ENCODE assay signal across 24 mouse cellular contexts in the genomic region with DNA sequence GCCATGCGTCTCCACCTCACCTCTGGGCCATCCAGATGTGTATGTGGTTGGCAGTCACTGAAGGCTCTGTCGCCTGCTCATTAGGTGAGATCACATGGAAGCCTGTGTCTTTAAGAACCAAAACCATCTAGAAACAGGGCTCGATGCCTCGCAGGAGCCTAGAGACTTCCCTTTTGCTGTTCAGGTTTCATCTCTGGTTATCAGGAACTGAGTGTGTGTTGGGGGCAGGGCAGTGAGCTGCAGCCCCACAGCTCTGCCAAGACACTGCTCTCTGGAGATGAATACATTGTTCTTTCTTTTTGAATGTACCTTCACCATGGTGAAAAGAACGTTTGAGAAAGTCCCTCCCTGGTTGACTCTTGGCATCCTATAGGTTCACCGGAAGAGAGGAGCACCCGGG. TPM values are rescaled to one million over a fixed set of nuclear protein-coding genes. Genes with fewer than 3 reads are reported as not detected.
A peak's percentile ranks its signal among the peaks of the same experiment; 100 is the strongest.
DNase-seq lines count a peak whose midpoint lies in the region; ATAC-seq lines count a peak whose summit lies in the region.
"Had no signal": no experiment of that assay in that cellular context is flagged by ENCODE, and none has a peak within 500 bp of the region (broad histone marks: within the 10 kb centered on the region; RNA-seq: fewer than 3 reads in every experiment).

No protein-coding gene starts in this region.

- no peak overlapping the region for H3K4me3 ChIP-seq in heart, embryonic 10.5 days
- H3K4me3 ChIP-seq: embryonic facial prominence, embryonic 13.5 days; hindbrain, embryonic 12.5 days; intestine, embryonic 15.5 days; left cerebral cortex, adult 2 months; limb, embryonic 12.5 days; neural tube, embryonic 12.5 days had no signal

- peak; percentile 61 for ATAC-seq in common myeloid progenitor, adult 5-6 weeks (replicated peaks; ENCODE audit: low read depth, poor library complexity, severe bottlenecking)
- ATAC-seq: CD4-positive, CD25-positive, alpha-beta regulatory T cell, adult 4 months; forebrain, embryonic 14.5 days had no signal

- peak; percentile 91 for DNase-seq in heart, adult 11 months
- DNase-seq in heart, embryonic 10.5 days (ENCODE audit: low spot score), result no peak
- peak; percentile 43 for DNase-seq in layer of hippocampus, adult 9-11 months
- DNase-seq in layer of hippocampus, adult 9-10 months (ENCODE audit: low spot score), result no peak
- peak; percentile 66 for DNase-seq in A20 (ENCODE audit: low read depth, low spot score)
- DNase-seq in cerebellum, postnatal 36 days, result no peak
- DNase-seq in thymus, postnatal 0 days (ENCODE audit: low spot score), result no peak
- DNase-seq: cerebellum, adult 9-10 months; gastrocnemius, postnatal 14 days; kidney, postnatal 10 days; right cerebral cortex, adult 18-20 months had no signal

- H3K4me1 ChIP-seq in heart, embryonic 10.5 days, result peaks cover 42% of the 10 kb centered on the region
- H3K4me1 ChIP-seq: neural tube, embryonic 12.5 days had no signal

- H3K27ac ChIP-seq in heart, embryonic 10.5 days, result no peak overlapping the region
- H3K27ac ChIP-seq: embryonic facial prominence, embryonic 13.5 days; hindbrain, embryonic 12.5 days; intestine, embryonic 15.5 days; left cerebral cortex, adult 2 months; limb, embryonic 12.5 days; neural tube, embryonic 12.5 days; stomach, postnatal 0 days had no signal

- no peaks in the 10 kb centered on the region for H3K36me3 ChIP-seq in heart, embryonic 10.5 days
- H3K36me3 ChIP-seq: embryonic facial prominence, embryonic 13.5 days; hindbrain, embryonic 12.5 days; intestine, embryonic 15.5 days; limb, embryonic 12.5 days; neural tube, embryonic 12.5 days had no signal

- no peaks in the 10 kb centered on the region for H3K9me3 ChIP-seq in heart, embryonic 10.5 days
- H3K9me3 ChIP-seq: embryonic facial prominence, embryonic 13.5 days; hindbrain, embryonic 12.5 days; intestine, embryonic 15.5 days; limb, embryonic 12.5 days; neural tube, embryonic 12.5 days had no signal

- H3K27me3 ChIP-seq in heart, embryonic 10.5 days (ENCODE audit: insufficient read depth, poor library complexity, severe bottlenecking), result no peaks in the 10 kb centered on the region
- H3K27me3 ChIP-seq: embryonic facial prominence, embryonic 13.5 days; hindbrain, embryonic 12.5 days; intestine, embryonic 15.5 days; limb, embryonic 12.5 days; neural tube, embryonic 12.5 days had no signal

- 59% methylated on average over 7 of the region's 7 CpGs for WGBS in heart, embryonic 10.5 days

RNA-seq across cellular contexts. Expression of gene Batf3, which starts 17.2 kb away (rescaled TPM):
- polyA plus RNA-seq in heart, embryonic 10.5 days (2016; fragmentation: Nextera tagmentation; extraction: Ambion mirVana), result 4.8 and 7.9 TPM in 2 replicates
- 6.0 TPM in 1 of 2 replicates, not detected in the other for total RNA-seq in common myeloid progenitor, adult 5-6 weeks (2017)
- 3.2 and 3.6 TPM in 2 replicates for polyA plus RNA-seq in thymus, postnatal 0 days (2015; fragmentation: Nextera tagmentation; extraction: Ambion mirVana)
- polyA plus RNA-seq: CD4-positive, CD25-positive, alpha-beta regulatory T cell, adult 4 months had no signal

RNA-seq across cellular contexts. Expression of gene Fam71a, which starts 49.7 kb away (rescaled TPM):
- not detected in 2 replicates for polyA plus RNA-seq in heart, embryonic 10.5 days (2016; fragmentation: Nextera tagmentation; extraction: Ambion mirVana)
- 0.10 and 0.91 TPM in 2 replicates for total RNA-seq in common myeloid progenitor, adult 5-6 weeks (2017)
- polyA plus RNA-seq in thymus, postnatal 0 days (2015; fragmentation: Nextera tagmentation; extraction: Ambion mirVana), result not detected in 2 replicates
- total RNA-seq: gastrocnemius, postnatal 14 days; layer of hippocampus, adult 18-20 months; left cerebral cortex, adult 2 months had no signal
- polyA plus RNA-seq: CD4-positive, CD25-positive, alpha-beta regulatory T cell, adult 4 months; embryonic facial prominence, embryonic 13.5 days; forebrain, embryonic 14.5 days; heart, postnatal 0 days; hindbrain, embryonic 12.5 days; intestine, embryonic 15.5 days; limb, embryonic 12.5 days; midbrain, embryonic 11.5 days; neural tube, embryonic 12.5 days; stomach, postnatal 0 days had no signal

RNA-seq across cellular contexts. Expression of gene Nsl1, which starts 52.1 kb away (rescaled TPM):
- 20.6 and 21.8 TPM in 2 replicates for polyA plus RNA-seq in heart, embryonic 10.5 days (2016; fragmentation: Nextera tagmentation; extraction: Ambion mirVana)
- total RNA-seq in common myeloid progenitor, adult 5-6 weeks (2017), result 10.2 and 13.3 TPM in 2 replicates
- polyA plus RNA-seq in thymus, postnatal 0 days (2015; fragmentation: Nextera tagmentation; extraction: Ambion mirVana), result 20.3 and 20.4 TPM in 2 replicates

RNA-seq across cellular contexts. Expression of gene Tatdn3, which starts 52.1 kb away (rescaled TPM):
- 16.6 and 20.7 TPM in 2 replicates for polyA plus RNA-seq in heart, embryonic 10.5 days (2016; fragmentation: Nextera tagmentation; extraction: Ambion mirVana)
- total RNA-seq in common myeloid progenitor, adult 5-6 weeks (2017), result 16.9 and 24.8 TPM in 2 replicates
- 12.0 and 14.0 TPM in 2 replicates for polyA plus RNA-seq in thymus, postnatal 0 days (2015; fragmentation: Nextera tagmentation; extraction: Ambion mirVana)

Comparison
In these comparisons a context has a peak if more than half of its experiments do, and no peak if none do; other contexts are left out.
1. DNase-seq: peak in heart, adult 11 months (single experiment), layer of hippocampus, adult 9-11 months (single experiment) and A20 (single experiment); none in heart, embryonic 10.5 days (single experiment), layer of hippocampus, adult 9-10 months (single experiment), cerebellum, postnatal 36 days (0 of 2) and thymus, postnatal 0 days (single experiment).